Mouse (Mus musculus) T-cell, adult 66 days (primary cell): ENCODE results near the gene Csnk1d. TPM values are rescaled to one million over a fixed set of nuclear protein-coding genes. Genes with fewer than 3 reads are reported as not detected.

Source experiments
- total RNA-seq, 2 experiments: library from RNA; stranded (reverse); gene quantifications; 3 replicates in 1 of 2; 4 replicates in 1 of 2; pipeline ENCODE4 v1.2.4; 2023

Gene Csnk1d
- 100 to 1,000 TPM; 162 to 175 TPM for total RNA-seq

DNA sequence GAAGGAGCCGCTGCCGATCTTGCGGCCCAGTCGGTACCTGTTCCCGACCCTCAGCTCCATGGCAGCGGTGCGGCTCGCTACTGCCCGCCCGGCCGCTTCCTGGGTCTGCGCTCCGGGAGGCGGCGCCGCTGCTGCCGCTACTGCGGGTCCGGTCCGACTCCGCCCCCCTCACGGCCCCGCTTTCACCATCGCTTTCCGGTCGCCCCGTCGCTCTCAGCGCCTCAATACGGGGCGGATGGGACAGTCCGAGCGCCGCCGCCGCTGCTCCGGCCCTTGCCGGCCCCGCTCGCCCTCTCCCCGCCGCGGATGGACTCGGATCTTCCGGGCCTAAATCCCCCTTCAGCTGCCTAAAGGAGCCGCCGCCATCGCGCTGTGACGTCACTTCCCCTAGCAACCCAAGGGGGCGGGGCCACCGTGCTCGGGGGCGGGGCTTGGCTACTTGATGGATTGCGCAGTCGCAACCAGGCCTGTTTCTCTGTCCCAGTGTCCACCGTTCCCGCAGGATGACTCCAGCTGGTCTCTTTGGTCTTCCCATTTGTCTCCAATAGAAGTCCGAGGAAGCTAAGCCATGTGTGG lies at the start of gene Csnk1d:
Csnk1d (minus strand) TSS at position 380 of the 576 bp plus-strand sequence.

DNA sequence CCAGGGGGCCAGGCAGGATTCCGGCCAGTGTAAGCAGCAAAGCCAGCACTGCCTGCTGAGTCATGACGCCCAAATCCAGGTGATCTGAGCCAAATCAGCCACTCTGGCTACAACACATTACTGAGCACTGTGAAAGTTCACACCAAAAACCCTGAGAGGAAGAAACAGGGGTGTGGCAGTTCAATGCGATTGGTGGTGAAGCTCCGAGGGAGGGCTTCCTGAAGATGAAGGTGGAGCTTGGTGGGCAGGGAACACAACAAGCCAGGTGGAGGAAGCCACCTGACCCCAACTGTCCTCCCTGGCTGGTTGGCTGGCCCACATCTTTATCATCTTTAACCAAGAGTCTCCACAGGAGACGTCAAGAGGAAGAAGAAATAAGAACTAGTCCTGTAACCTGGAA lies 48.2 kb upstream of the Csnk1d start, which contains the start of gene Cd7:
Cd7 (minus strand) TSS at position 117 of the 400 bp plus-strand sequence.

DNA sequence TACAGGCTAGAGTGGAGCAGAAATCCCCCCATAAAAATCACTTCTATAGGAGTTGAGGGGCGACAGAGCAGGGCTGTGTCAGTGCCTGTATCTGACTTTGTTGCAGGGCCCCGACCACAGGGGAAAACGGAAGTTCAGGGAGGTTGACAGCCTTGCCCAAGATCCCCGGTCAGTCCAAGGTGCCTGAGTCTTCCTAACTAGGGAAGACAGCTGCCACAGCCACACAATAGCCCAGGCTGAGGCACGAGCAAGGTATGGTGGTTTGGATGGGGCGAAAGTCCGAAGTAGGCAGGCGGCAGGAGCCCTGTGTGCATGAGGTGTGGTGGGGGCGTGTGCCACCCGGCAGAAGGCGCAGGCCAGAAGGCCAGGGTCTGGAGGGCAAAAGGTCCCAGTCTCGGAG lies 42.8 kb downstream of the Csnk1d start, which contains the start of gene Slc16a3:
Slc16a3 (plus strand) TSS at position 153 of the 400 bp plus-strand sequence.

DNA sequence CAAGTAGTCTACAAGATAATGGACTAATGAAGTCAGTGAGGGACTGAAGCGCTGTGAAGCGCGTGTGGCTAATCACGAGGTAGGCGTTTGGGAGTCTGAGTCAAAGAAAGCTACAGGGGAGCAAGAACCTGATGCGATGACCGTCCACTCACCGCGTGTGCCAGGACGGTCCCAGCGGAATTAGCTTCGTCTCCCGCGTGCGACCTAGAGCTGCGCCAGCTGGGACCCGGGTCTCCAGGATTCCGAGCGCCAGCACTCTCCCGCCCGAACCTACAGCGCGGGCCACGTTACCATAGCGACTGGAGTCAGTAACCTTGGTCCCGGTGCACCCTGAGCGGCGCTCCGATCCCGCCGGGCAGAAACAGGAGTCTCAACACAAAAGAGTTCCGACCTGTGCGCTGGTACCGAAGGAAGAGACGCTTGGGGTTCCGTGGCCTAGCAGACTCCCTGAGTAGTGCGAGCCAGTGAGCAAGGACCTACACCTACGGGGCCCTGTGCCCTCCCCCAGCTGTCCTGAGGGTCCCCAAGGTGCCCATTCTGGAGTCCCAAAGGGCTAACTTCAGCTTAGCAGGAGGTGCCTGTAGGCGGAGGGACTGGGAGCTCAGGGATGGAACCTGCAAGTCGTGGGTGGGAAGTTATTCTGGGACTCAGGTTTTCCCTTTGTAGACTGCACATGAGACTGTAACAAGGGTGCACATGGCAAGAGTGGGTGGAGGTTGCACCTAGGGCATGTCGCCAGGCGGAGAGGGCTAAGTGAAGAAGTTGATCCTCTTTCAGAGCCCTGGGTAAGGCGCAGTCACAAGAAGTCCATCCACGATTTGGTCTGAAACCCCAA lies 58.3 kb downstream of the Csnk1d start, which contains the start of gene Ccdc57:
Ccdc57 (minus strand) TSS at position 309 of the 835 bp plus-strand sequence.

Other genes starting within 250 kb of the Csnk1d start
- gene Hmga1b, start 228.5 kb downstream of the Csnk1d start, total RNA-seq = 10 to 100 TPM; 25.4 to 31.0 TPM
- 10 to 100 TPM; 16.4 to 16.7 TPM for gene Rfng, start 207.1 kb downstream of the Csnk1d start, total RNA-seq
- 10 to 100 TPM; 73.1 to 93.6 TPM for gene Gps1, start 207.1 kb downstream of the Csnk1d start, total RNA-seq
- 10 to 100 TPM; 53.5 to 62.9 TPM for gene Dus1l, start 194.9 kb downstream of the Csnk1d start, total RNA-seq
- gene Fasn, start 166.8 kb downstream of the Csnk1d start, total RNA-seq = 100 to 1,000 TPM; 154 to 171 TPM
- under 1 TPM; 0.39 to 0.84 TPM for gene Ccdc57, start 58.5 kb downstream of the Csnk1d start, total RNA-seq
- gene Slc16a3, start 42.9 kb downstream of the Csnk1d start, total RNA-seq = 1 to 10 TPM; 1.9 to 7.6 TPM
- gene Cd7, start 48.1 kb upstream of the Csnk1d start, total RNA-seq = 100 to 1,000 TPM; 175 to 207 TPM
- not detected for gene Sectm1b, start 72.2 kb upstream of the Csnk1d start, total RNA-seq
- not detected for gene Sectm1a, start 89.9 kb upstream of the Csnk1d start, total RNA-seq
- gene Tex19.2, start 127.3 kb upstream of the Csnk1d start, total RNA-seq = not detected
- gene Tex19.1, start 154.8 kb upstream of the Csnk1d start, total RNA-seq = not detected
- not detected for gene Uts2r, start 168.9 kb upstream of the Csnk1d start, total RNA-seq
- gene Hexdc, start 213.1 kb upstream of the Csnk1d start, total RNA-seq = 1 to 10 TPM; 7.4 to 8.7 TPM
- gene Ogfod3, start 213.4 kb upstream of the Csnk1d start, total RNA-seq = 1 to 10 TPM; 3.6 to 4.4 TPM
- gene Cybc1, start 238.0 kb upstream of the Csnk1d start, total RNA-seq = 10 to 100 TPM; 43.4 to 58.8 TPM
- gene Narf, start 245.9 kb upstream of the Csnk1d start, total RNA-seq = 10 to 100 TPM; 28.8 to 29.9 TPM